In the genomic region with DNA sequence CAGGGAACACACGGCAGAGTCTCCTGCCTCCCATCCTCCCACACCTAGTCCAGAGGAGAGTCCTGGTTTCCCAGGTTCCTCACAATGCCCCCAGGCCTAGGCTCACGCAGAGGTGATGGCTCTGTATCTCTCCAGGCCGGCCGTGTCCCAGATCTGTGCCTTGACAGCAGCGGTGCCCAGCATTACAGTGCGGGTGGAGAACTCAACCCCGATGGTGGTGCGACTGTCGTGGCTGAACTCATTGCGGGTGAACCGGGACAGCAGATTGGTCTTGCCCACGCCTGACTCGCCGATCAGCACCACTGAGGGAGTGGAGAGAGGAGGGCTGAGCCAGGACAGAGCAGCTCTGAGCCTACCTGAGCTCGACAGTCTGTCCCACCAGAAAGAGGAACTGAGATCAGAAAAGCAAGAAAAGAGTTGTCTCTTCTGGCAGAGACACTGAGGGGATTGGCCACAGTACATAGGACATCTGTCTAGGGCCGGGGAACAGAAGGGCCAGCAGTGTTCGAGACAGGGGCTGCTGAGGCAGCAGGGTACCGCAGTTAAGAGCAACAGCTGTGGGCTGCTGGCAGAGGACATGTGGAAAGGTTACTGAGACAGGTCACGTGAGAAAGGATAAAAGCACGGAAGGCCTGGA, we compare ENCODE assay signal across 13 mouse cellular contexts. TPM values are rescaled to one million over a fixed set of nuclear protein-coding genes. Genes with fewer than 3 reads are reported as not detected.
DNase-seq lines count a peak whose midpoint lies in the region; ATAC-seq and TF ChIP-seq lines count a peak whose summit lies in the region.
"Had no signal": no experiment of that assay in that cellular context is flagged by ENCODE, and none has a peak within 500 bp of the region (broad histone marks: within the 10 kb centered on the region; RNA-seq: fewer than 3 reads in every experiment).

No protein-coding gene starts in this region.

- no peak for TF ChIP-seq POLR2A in ES-Bruce4 (IDR thresholded peaks at IDR 0.05; ENCODE audit: insufficient read depth, low read length)

- no peak for TF ChIP-seq CTCF in midbrain, postnatal 0 days (IDR thresholded peaks at IDR 0.05)
- TF ChIP-seq CTCF in ES-Bruce4 (IDR thresholded peaks at IDR 0.05; ENCODE audit: low read depth, low read length) = no peak

- intact Hi-C loops in left cerebral cortex, postnatal 36 days (cut with DNase I) = no loop called here

- H3K36me3 ChIP-seq in forebrain, embryonic 13.5 days (ENCODE audit: poor library complexity, severe bottlenecking) = peaks cover 13% of the 10 kb centered on the region
- H3K36me3 ChIP-seq in forebrain, embryonic 16.5 days (ENCODE audit: control insufficient read depth, insufficient read depth) = no peaks in the 10 kb centered on the region
- H3K36me3 ChIP-seq in midbrain, embryonic 10.5 days = peaks cover 18% of the 10 kb centered on the region
- no peaks in the 10 kb centered on the region for H3K36me3 ChIP-seq in midbrain, postnatal 0 days (ENCODE audit: insufficient read depth, low read length)
- no peaks in the 10 kb centered on the region for H3K36me3 ChIP-seq in ES-Bruce4 (ENCODE audit: control insufficient read depth, insufficient read depth, low read length, poor library complexity, severe bottlenecking)
- H3K36me3 ChIP-seq: heart, embryonic 15.5 days had no signal

- no peak overlapping the region for H3K27ac ChIP-seq in forebrain, embryonic 13.5 days
- H3K27ac ChIP-seq in forebrain, embryonic 16.5 days (ENCODE audit: low read length) = no peak overlapping the region
- 0 out of 2 replicates have a peak overlapping the region, but pooled peaks have one; percentile 14 for H3K27ac ChIP-seq in midbrain, embryonic 10.5 days (replicated peaks)
- H3K27ac ChIP-seq in midbrain, postnatal 0 days (ENCODE audit: low read depth, low read length) = no peak overlapping the region
- peak overlapping the region; percentile 5; the same call in 1 of the 2 replicates for H3K27ac ChIP-seq in ES-Bruce4 (ENCODE audit: insufficient read depth, low read length)
- H3K27ac ChIP-seq: gastrocnemius, adult 2 months; heart, embryonic 15.5 days; limb, embryonic 15.5 days had no signal

- peaks cover 31% of the 10 kb centered on the region for H3K4me1 ChIP-seq in forebrain, embryonic 13.5 days
- peaks cover 23% of the 10 kb centered on the region for H3K4me1 ChIP-seq in forebrain, embryonic 16.5 days (replicated peaks; ENCODE audit: control insufficient read depth, insufficient read depth, low read length)
- peaks cover 40% of the 10 kb centered on the region for H3K4me1 ChIP-seq in midbrain, embryonic 10.5 days
- no peaks in the 10 kb centered on the region for H3K4me1 ChIP-seq in midbrain, postnatal 0 days (ENCODE audit: insufficient read depth, low read length)
- H3K4me1 ChIP-seq in ES-Bruce4 (ENCODE audit: control insufficient read depth, insufficient read depth, low read length) = peaks cover 12% of the 10 kb centered on the region

- no peak for ATAC-seq in forebrain, embryonic 13.5 days
- no peak for ATAC-seq in forebrain, embryonic 16.5 days
- ATAC-seq in midbrain, postnatal 0 days (ENCODE audit: low FRiP score) = no peak
- ATAC-seq in megakaryocyte progenitor cell, adult 5-6 weeks (replicated peaks; ENCODE audit: poor library complexity) = peak; percentile 44
- ATAC-seq: intestine, embryonic 16.5 days had no signal

- TF ChIP-seq EP300 in ES-Bruce4 (IDR thresholded peaks at IDR 0.05; ENCODE audit: insufficient read depth, low read depth, low read length) = no peak

- no peak overlapping the region for H3K4me2 ChIP-seq in forebrain, embryonic 13.5 days
- H3K4me2 ChIP-seq in forebrain, embryonic 16.5 days (ENCODE audit: low read length) = no peak overlapping the region
- H3K4me2 ChIP-seq in midbrain, postnatal 0 days (ENCODE audit: low read depth, low read length, poor library complexity, severe bottlenecking) = no peak overlapping the region
- H3K4me2 ChIP-seq: heart, embryonic 15.5 days; limb, embryonic 15.5 days had no signal

- WGBS in forebrain, embryonic 13.5 days = 71% methylated on average over 20 of the region's 20 CpGs
- 64% methylated on average over 20 of the region's 20 CpGs for WGBS in forebrain, embryonic 16.5 days
- WGBS in midbrain, embryonic 10.5 days = 70% methylated on average over 20 of the region's 20 CpGs
- WGBS in midbrain, postnatal 0 days = 68% methylated on average over 20 of the region's 20 CpGs

- no peaks in the 10 kb centered on the region for H3K27me3 ChIP-seq in forebrain, embryonic 13.5 days
- H3K27me3 ChIP-seq in forebrain, embryonic 16.5 days (replicated peaks; ENCODE audit: control insufficient read depth, insufficient read depth, low read length) = no peaks in the 10 kb centered on the region
- no peaks in the 10 kb centered on the region for H3K27me3 ChIP-seq in midbrain, embryonic 10.5 days (ENCODE audit: low read depth, poor library complexity, severe bottlenecking)
- no peaks in the 10 kb centered on the region for H3K27me3 ChIP-seq in midbrain, postnatal 0 days (ENCODE audit: insufficient read depth, low read length)
- no peaks in the 10 kb centered on the region for H3K27me3 ChIP-seq in ES-Bruce4 (ENCODE audit: control insufficient read depth, insufficient read depth, low read length, poor library complexity, severe bottlenecking)
- H3K27me3 ChIP-seq: heart, embryonic 15.5 days; limb, embryonic 15.5 days had no signal

- DNase-seq in midbrain, embryonic 10.5 days (ENCODE audit: low spot score) = no peak
- DNase-seq in midbrain, postnatal 0 days (ENCODE audit: low spot score) = no peak
- no peak for DNase-seq in left cerebral cortex, postnatal 36 days (ENCODE audit: low spot score in 2 of 2)
- no peak for DNase-seq in ovary, postnatal 36 days (ENCODE audit: low spot score)
- DNase-seq: gastrocnemius, adult 2 months had no signal

- H3K9me3 ChIP-seq in forebrain, embryonic 13.5 days (replicated peaks) = no peaks in the 10 kb centered on the region
- H3K9me3 ChIP-seq in forebrain, embryonic 16.5 days (ENCODE audit: control insufficient read depth, low read length) = no peaks in the 10 kb centered on the region
- no peaks in the 10 kb centered on the region for H3K9me3 ChIP-seq in midbrain, embryonic 10.5 days (replicated peaks)
- no peaks in the 10 kb centered on the region for H3K9me3 ChIP-seq in midbrain, postnatal 0 days (ENCODE audit: low read length)
- no peaks in the 10 kb centered on the region for H3K9me3 ChIP-seq in ES-Bruce4 (replicated peaks; ENCODE audit: control insufficient read depth, insufficient read depth, low read length, poor library complexity, severe bottlenecking)
- H3K9me3 ChIP-seq: heart, embryonic 15.5 days; limb, embryonic 15.5 days had no signal

- H3K4me3 ChIP-seq in forebrain, embryonic 13.5 days = no peak overlapping the region
- H3K4me3 ChIP-seq in forebrain, embryonic 16.5 days (replicated peaks; ENCODE audit: low read length) = no peak overlapping the region
- no peak overlapping the region for H3K4me3 ChIP-seq in midbrain, embryonic 10.5 days
- H3K4me3 ChIP-seq in midbrain, postnatal 0 days (ENCODE audit: low read depth, low read length) = no peak overlapping the region
- H3K4me3 ChIP-seq in ES-Bruce4 (ENCODE audit: low read depth, low read length) = peak overlapping the region; percentile 8; the same call in 1 of the 2 replicates
- H3K4me3 ChIP-seq: gastrocnemius, adult 2 months; heart, embryonic 15.5 days; limb, embryonic 15.5 days had no signal

- peak overlapping the region; percentile 18; the same call in 1 of the 2 replicates for H3K9ac ChIP-seq in forebrain, embryonic 13.5 days
- H3K9ac ChIP-seq in forebrain, embryonic 16.5 days (replicated peaks; ENCODE audit: low read depth, low read length) = no peak overlapping the region
- H3K9ac ChIP-seq in midbrain, postnatal 0 days (replicated peaks; ENCODE audit: low read length, poor library complexity, severe bottlenecking) = no peak overlapping the region
- H3K9ac ChIP-seq in ES-Bruce4 (ENCODE audit: low read depth, poor library complexity, severe bottlenecking) = no peak overlapping the region
- H3K9ac ChIP-seq: heart, embryonic 15.5 days; limb, embryonic 15.5 days had no signal

RNA-seq across cellular contexts. Expression of a gene that starts 3.0 kb away (rescaled TPM):
- not detected in 2 replicates for polyA plus RNA-seq in forebrain, embryonic 13.5 days (2015; fragmentation: Nextera tagmentation; extraction: Ambion mirVana)
- not detected in 2 replicates for polyA plus RNA-seq in forebrain, embryonic 16.5 days (2015; fragmentation: Nextera tagmentation; extraction: Ambion mirVana)
- polyA plus RNA-seq in midbrain, embryonic 10.5 days (2016; fragmentation: Nextera tagmentation; extraction: Ambion mirVana) = 0.49 and 0.79 TPM in 2 replicates
- 0.60 TPM in 1 of 2 replicates, not detected in the other for total RNA-seq in midbrain, postnatal 0 days (2014; rRNA removed)
- polyA plus RNA-seq in midbrain, postnatal 0 days (2015; fragmentation: Nextera tagmentation; extraction: Ambion mirVana) = 0.46 TPM in 1 of 2 replicates, not detected in the other
- 33.2 and 35.1 TPM in 2 replicates for polyA plus RNA-seq in ES-Bruce4 (2011; ENCODE audit: insufficient read depth, insufficient read length, low read depth, missing spikeins)
- total RNA-seq in megakaryocyte progenitor cell, adult 5-6 weeks (2015) = 0.17 TPM in 1 of 2 replicates, not detected in the other
- 0.37 TPM in 1 of 2 replicates, not detected in the other for total RNA-seq in megakaryocyte progenitor cell, adult 5-6 weeks (2017)
- not detected for total RNA-seq in left cerebral cortex, postnatal 36 days (2021)
- total RNA-seq: adrenal gland, postnatal 36 days; gastrocnemius, adult 2 months had no signal

RNA-seq across cellular contexts. Expression of a gene that starts 7.8 kb away (rescaled TPM):
- 170 and 180 TPM in 2 replicates for polyA plus RNA-seq in forebrain, embryonic 13.5 days (2015; fragmentation: Nextera tagmentation; extraction: Ambion mirVana)
- 149 and 193 TPM in 2 replicates for polyA plus RNA-seq in forebrain, embryonic 16.5 days (2015; fragmentation: Nextera tagmentation; extraction: Ambion mirVana)
- 175 and 192 TPM in 2 replicates for polyA plus RNA-seq in midbrain, embryonic 10.5 days (2016; fragmentation: Nextera tagmentation; extraction: Ambion mirVana)
- 46.7 and 66.0 TPM in 2 replicates for total RNA-seq in midbrain, postnatal 0 days (2014; rRNA removed)
- polyA plus RNA-seq in midbrain, postnatal 0 days (2015; fragmentation: Nextera tagmentation; extraction: Ambion mirVana) = 187 and 205 TPM in 2 replicates
- polyA plus RNA-seq in ES-Bruce4 (2011; ENCODE audit: insufficient read depth, insufficient read length, low read depth, missing spikeins) = 138 and 151 TPM in 2 replicates
- total RNA-seq in megakaryocyte progenitor cell, adult 5-6 weeks (2015) = 42.4 and 46.4 TPM in 2 replicates
- total RNA-seq in megakaryocyte progenitor cell, adult 5-6 weeks (2017) = 93.9 and 115 TPM in 2 replicates
- total RNA-seq in left cerebral cortex, postnatal 36 days (2021) = 100 to 1,000 TPM; 103 to 106 TPM

RNA-seq across cellular contexts. Expression of a gene that starts 8.5 kb away (rescaled TPM):
- polyA plus RNA-seq in forebrain, embryonic 13.5 days (2015; fragmentation: Nextera tagmentation; extraction: Ambion mirVana) = 43.5 and 47.5 TPM in 2 replicates
- 43.5 and 46.0 TPM in 2 replicates for polyA plus RNA-seq in forebrain, embryonic 16.5 days (2015; fragmentation: Nextera tagmentation; extraction: Ambion mirVana)
- polyA plus RNA-seq in midbrain, embryonic 10.5 days (2016; fragmentation: Nextera tagmentation; extraction: Ambion mirVana) = 71.1 and 74.1 TPM in 2 replicates
- total RNA-seq in midbrain, postnatal 0 days (2014; rRNA removed) = 103 and 120 TPM in 2 replicates
- 29.7 and 30.4 TPM in 2 replicates for polyA plus RNA-seq in midbrain, postnatal 0 days (2015; fragmentation: Nextera tagmentation; extraction: Ambion mirVana)
- 118 and 133 TPM in 2 replicates for polyA plus RNA-seq in ES-Bruce4 (2011; ENCODE audit: insufficient read depth, insufficient read length, low read depth, missing spikeins)
- 42.0 and 49.7 TPM in 2 replicates for total RNA-seq in megakaryocyte progenitor cell, adult 5-6 weeks (2015)
- 40.6 and 47.5 TPM in 2 replicates for total RNA-seq in megakaryocyte progenitor cell, adult 5-6 weeks (2017)
- total RNA-seq in left cerebral cortex, postnatal 36 days (2021) = 100 to 1,000 TPM; 129 to 137 TPM

RNA-seq across cellular contexts. Expression of a gene that starts 12.9 kb away (rescaled TPM):
- 51.5 and 52.6 TPM in 2 replicates for polyA plus RNA-seq in forebrain, embryonic 13.5 days (2015; fragmentation: Nextera tagmentation; extraction: Ambion mirVana)
- polyA plus RNA-seq in forebrain, embryonic 16.5 days (2015; fragmentation: Nextera tagmentation; extraction: Ambion mirVana) = 46.1 and 47.8 TPM in 2 replicates
- 27.7 and 33.8 TPM in 2 replicates for polyA plus RNA-seq in midbrain, embryonic 10.5 days (2016; fragmentation: Nextera tagmentation; extraction: Ambion mirVana)
- 56.9 and 58.2 TPM in 2 replicates for total RNA-seq in midbrain, postnatal 0 days (2014; rRNA removed)
- polyA plus RNA-seq in midbrain, postnatal 0 days (2015; fragmentation: Nextera tagmentation; extraction: Ambion mirVana) = 15.4 and 16.1 TPM in 2 replicates
- polyA plus RNA-seq in ES-Bruce4 (2011; ENCODE audit: insufficient read depth, insufficient read length, low read depth, missing spikeins) = 42.3 and 43.4 TPM in 2 replicates
- 3.8 and 3.9 TPM in 2 replicates for total RNA-seq in megakaryocyte progenitor cell, adult 5-6 weeks (2015)
- total RNA-seq in megakaryocyte progenitor cell, adult 5-6 weeks (2017) = 1.7 and 2.8 TPM in 2 replicates
- total RNA-seq in left cerebral cortex, postnatal 36 days (2021) = 1 to 10 TPM; 2.6 to 2.9 TPM

RNA-seq across cellular contexts. Expression of a gene that starts 30.6 kb away (rescaled TPM):
- 139 and 143 TPM in 2 replicates for polyA plus RNA-seq in forebrain, embryonic 13.5 days (2015; fragmentation: Nextera tagmentation; extraction: Ambion mirVana)
- 132 and 140 TPM in 2 replicates for polyA plus RNA-seq in forebrain, embryonic 16.5 days (2015; fragmentation: Nextera tagmentation; extraction: Ambion mirVana)
- polyA plus RNA-seq in midbrain, embryonic 10.5 days (2016; fragmentation: Nextera tagmentation; extraction: Ambion mirVana) = 201 and 207 TPM in 2 replicates
- total RNA-seq in midbrain, postnatal 0 days (2014; rRNA removed) = 236 and 250 TPM in 2 replicates
- 196 and 210 TPM in 2 replicates for polyA plus RNA-seq in midbrain, postnatal 0 days (2015; fragmentation: Nextera tagmentation; extraction: Ambion mirVana)
- 348 and 382 TPM in 2 replicates for polyA plus RNA-seq in ES-Bruce4 (2011; ENCODE audit: insufficient read depth, insufficient read length, low read depth, missing spikeins)
- 438 and 488 TPM in 2 replicates for total RNA-seq in megakaryocyte progenitor cell, adult 5-6 weeks (2015)
- total RNA-seq in megakaryocyte progenitor cell, adult 5-6 weeks (2017) = 213 and 253 TPM in 2 replicates
- total RNA-seq in left cerebral cortex, postnatal 36 days (2021) = 10 to 100 TPM; 90.4 to 94.5 TPM

Comparison
In these comparisons a context has a peak if more than half of its experiments do, and no peak if none do; other contexts are left out.
1. H3K27ac ChIP-seq: peak in midbrain, embryonic 10.5 days (single experiment) and ES-Bruce4 (single experiment); none in forebrain, embryonic 13.5 days (single experiment), forebrain, embryonic 16.5 days (single experiment) and midbrain, postnatal 0 days (single experiment).
2. RNA of a gene that starts 3.0 kb away (polyA plus RNA-seq): 33.2 to 35.1 TPM in ES-Bruce4; 0.49 to 0.79 TPM in midbrain, embryonic 10.5 days, 0.46 TPM in midbrain, postnatal 0 days, not detected in forebrain, embryonic 16.5 days and not detected in forebrain, embryonic 13.5 days; every median in the first group is over 10 times any median in the second.